Mouse (Mus musculus) CH12F3 (cell line): ENCODE results near the gene Gm609.
"Not testable (repeated sequence)": the region's sequence is repeated elsewhere in the genome, so short reads cannot be mapped to it uniquely, and the experiment has no call there.

ENCODE experiments used
- in situ Hi-C: fragments of 300-500 bp; cut with MboI; formaldehyde crosslinking; loops from 2 replicates; pipeline ENCODE4 v1.14.3; 2020; ENCODE audit warnings: low sequenced_read_pairs

Gene Gm609

GRCm38 (mm10) chr16:45492927-45493326 is at the start of gene Gm609:
TSS of gene Gm609 (minus strand) at chr16:45492969.
- in situ Hi-C loops: no loop called here

- in situ Hi-C loops: no loop called here
These were observed 49.3 kb upstream of the Gm609 start for GRCm38 (mm10) chr16:45542108-45542507.

- in situ Hi-C loops: not testable (repeated sequence)
These were observed 45.6 kb upstream of the Gm609 start for GRCm38 (mm10) chr16:45538342-45538741.

- in situ Hi-C loops: no loop called here
These were observed 42.2 kb upstream of the Gm609 start, which contains the start of gene Slc9c1 for GRCm38 (mm10) chr16:45535009-45535408. TSS of gene Slc9c1 (plus strand) at chr16:45535309.

- in situ Hi-C loops: no loop called here
These were observed 39.2 kb upstream of the Gm609 start, which contains the start of gene Gm17783 for GRCm38 (mm10) chr16:45531950-45532349. TSS of gene Gm17783 (minus strand) at chr16:45532050.

- in situ Hi-C loops: no loop called here
These were observed 32.8 kb upstream of the Gm609 start for GRCm38 (mm10) chr16:45525551-45525950.

- in situ Hi-C loops: no loop called here
These were observed 2.6 kb upstream of the Gm609 start for GRCm38 (mm10) chr16:45495326-45495725.

GRCm38 (mm10) chr16:45476991-45477390 is 15.8 kb downstream of the Gm609 start:
- in situ Hi-C loops: no loop called here

- in situ Hi-C loops: not testable (repeated sequence)
These were observed 20.9 kb downstream of the Gm609 start for GRCm38 (mm10) chr16:45471836-45472235.

- in situ Hi-C loops: no loop called here
These were observed 38.0 kb downstream of the Gm609 start for GRCm38 (mm10) chr16:45454762-45455161.

- in situ Hi-C loops: no loop called here
These were observed 55.5 kb downstream of the Gm609 start for GRCm38 (mm10) chr16:45437230-45437739.

GRCm38 (mm10) chr16:45435591-45435990 is 57.2 kb downstream of the Gm609 start:
- in situ Hi-C loops: no loop called here

- in situ Hi-C loops: no loop called here
These were observed 65.1 kb downstream of the Gm609 start for GRCm38 (mm10) chr16:45427651-45428050.

- in situ Hi-C loops: loop anchor here (25.0 kb wide), 1 partner anchor 201 kb away; the partner anchor contains the start of gene Btla
These were observed 79.3 kb downstream of the Gm609 start for GRCm38 (mm10) chr16:45413497-45413896.

GRCm38 (mm10) chr16:45409064-45409446 is 83.7 kb downstream of the Gm609 start:
- in situ Hi-C loops: loop anchor here (25.0 kb wide), 1 partner anchor 197 kb away; the partner anchor contains the start of gene Btla

GRCm38 (mm10) chr16:45408425-45409063 is 84.2 kb downstream of the Gm609 start, which contains the start of gene Cd200:
TSS of gene Cd200 (minus strand) at chr16:45409053.
- in situ Hi-C loops: loop anchor here (25.0 kb wide), 1 partner anchor 196 kb away; the partner anchor contains the start of gene Btla

- in situ Hi-C loops: loop anchor here (25.0 kb wide), 1 partner anchor 196 kb away; the partner anchor contains the start of gene Btla
These were observed 84.9 kb downstream of the Gm609 start for GRCm38 (mm10) chr16:45407645-45408400.

- in situ Hi-C loops: loop anchor here (25.0 kb wide), 1 partner anchor 195 kb away; the partner anchor contains the start of gene Btla
These were observed 85.7 kb downstream of the Gm609 start for GRCm38 (mm10) chr16:45407091-45407490.

- in situ Hi-C loops: loop anchor here (25.0 kb wide), 1 partner anchor 191 kb away; the partner anchor contains the start of gene Btla
These were observed 89.8 kb downstream of the Gm609 start for GRCm38 (mm10) chr16:45402951-45403350.

GRCm38 (mm10) chr16:45402036-45402435 is 90.7 kb downstream of the Gm609 start:
- in situ Hi-C loops: loop anchor here (25.0 kb wide), 1 partner anchor 190 kb away; the partner anchor contains the start of gene Btla

GRCm38 (mm10) chr16:45399947-45400555 is 92.7 kb downstream of the Gm609 start:
- in situ Hi-C loops: loop anchor here (25.0 kb wide), 1 partner anchor 188 kb away; the partner anchor contains the start of gene Btla
